Mouse (Mus musculus): ENCODE data around the gene Prss57. TPM values are rescaled to one million over a fixed set of nuclear protein-coding genes. Genes with fewer than 3 reads are reported as not detected.
A peak's percentile ranks its signal among the peaks of the same experiment; 100 is the strongest.

The Prss57 gene
- polyA plus RNA-seq, 2 experiments: 1.6 to 4.9 TPM

GRCm38 (mm10) chr10:79755854-79756253, 34.9 kb downstream of the Prss57 start:
- H3K4me2 ChIP-seq (ENCODE audit: low read depth): no peak overlapping the region
- no peaks in the 10 kb centered on the region for H3K9me3 ChIP-seq (ENCODE audit: control insufficient read depth, low read length)
- no peak overlapping the region for H3K9ac ChIP-seq (replicated peaks)
- H3K4me1 ChIP-seq (replicated peaks; ENCODE audit: control insufficient read depth in 2 of 2, insufficient read depth in 2 of 2, low read length in 1 of 2): peaks cover 0 to 2% of the 10 kb centered on the region in 2 experiments; a peak in 1 of 4 replicates
- peaks cover 17% of the 10 kb centered on the region for H3K36me3 ChIP-seq (replicated peaks; ENCODE audit: control insufficient read depth, insufficient read depth, low read depth)
- TF ChIP-seq CTCF (IDR thresholded peaks at IDR 0.05; ENCODE audit: low read depth): no peak
- TF ChIP-seq EP300 (IDR thresholded peaks at IDR 0.05; ENCODE audit: low read depth): no peak
- 70% methylated on average over 3 of the region's 3 CpGs for WGBS (ENCODE audit: insufficient replicate concordance)
- H3K27me3 ChIP-seq (ENCODE audit: control insufficient read depth, insufficient read depth, low read length): no peaks in the 10 kb centered on the region
- H3K4me3 ChIP-seq (ENCODE audit: insufficient read depth in 1 of 2, low read depth in 2 of 2, low read length in 2 of 2): no peak overlapping the region
- no peak for ATAC-seq (ENCODE audit: insufficient read depth)
- DNase-seq (ENCODE audit: low read depth in 3 of 3, low spot score in 3 of 3): no peak
- no peak overlapping the region for H3K27ac ChIP-seq

GRCm38 (mm10) chr10:79754856-79755516, 35.8 kb downstream of the Prss57 start, which contains the start of gene Fgf22:
Gene Fgf22 (plus strand): TSS chr10:79755076.
- Histone ChIP-seq H3K4me2 (ENCODE audit: low read depth) (peak within 1 kb of the TSS; percentile 35), H3K36me3 (replicated peaks; ENCODE audit: control insufficient read depth, insufficient read depth, low read depth) (peaks cover 11% of the 10 kb centered on the region), H3K27me3 (ENCODE audit: control insufficient read depth, insufficient read depth, low read length) (no peaks in the 10 kb centered on the region), H3K4me1 (replicated peaks; ENCODE audit: control insufficient read depth in 2 of 2, insufficient read depth in 2 of 2, low read length in 1 of 2) (peaks cover 0 to 2% of the 10 kb centered on the region in 2 experiments; a peak in 1 of 4 replicates), H3K4me3 (ENCODE audit: insufficient read depth in 1 of 2, low read depth in 2 of 2, low read length in 2 of 2) (no peak within 1 kb of the TSS), H3K9ac (replicated peaks) (no peak within 1 kb of the TSS), H3K27ac (no peak within 1 kb of the TSS), H3K9me3 (ENCODE audit: control insufficient read depth, low read length) (no peaks in the 10 kb centered on the region)
- DNase-seq (ENCODE audit: low read depth in 3 of 3, low spot score in 3 of 3): peak in 2 of 3 experiments; percentile 36 to 43
- ATAC-seq (ENCODE audit: insufficient read depth): peak; percentile 77
- TF ChIP-seq CTCF (IDR thresholded peaks at IDR 0.05; ENCODE audit: low read depth) (no peak), EP300 (IDR thresholded peaks at IDR 0.05; ENCODE audit: low read depth) (no peak)
- WGBS (ENCODE audit: insufficient replicate concordance): 5% methylated on average over 36 of the region's 36 CpGs

GRCm38 (mm10) chr10:79748496-79748895, 42.3 kb downstream of the Prss57 start:
- no peak overlapping the region for H3K9ac ChIP-seq (replicated peaks)
- no peaks in the 10 kb centered on the region for H3K36me3 ChIP-seq (replicated peaks; ENCODE audit: control insufficient read depth, insufficient read depth, low read depth)
- TF ChIP-seq EP300 (IDR thresholded peaks at IDR 0.05; ENCODE audit: low read depth) (no peak), CTCF (IDR thresholded peaks at IDR 0.05; ENCODE audit: low read depth) (no peak)
- H3K4me1 ChIP-seq (replicated peaks; ENCODE audit: control insufficient read depth in 2 of 2, insufficient read depth in 2 of 2, low read length in 1 of 2): peaks cover 11 to 12% of the 10 kb centered on the region in 2 experiments
- WGBS (ENCODE audit: insufficient replicate concordance): 70% methylated on average over 6 of the region's 6 CpGs
- ATAC-seq (ENCODE audit: insufficient read depth) (no peak), DNase-seq (ENCODE audit: low read depth in 3 of 3, low spot score in 3 of 3) (no peak)
- H3K4me2 ChIP-seq (ENCODE audit: low read depth): no peak overlapping the region
- H3K9me3 ChIP-seq (ENCODE audit: control insufficient read depth, low read length): no peaks in the 10 kb centered on the region
- no peak overlapping the region for H3K4me3 ChIP-seq (ENCODE audit: insufficient read depth in 1 of 2, low read depth in 2 of 2, low read length in 2 of 2)
- H3K27me3 ChIP-seq (ENCODE audit: control insufficient read depth, insufficient read depth, low read length): no peaks in the 10 kb centered on the region
- H3K27ac ChIP-seq: no peak overlapping the region

- H3K27ac ChIP-seq: peak overlapping the region; percentile 83
- peak overlapping the region; percentile 80 for H3K4me2 ChIP-seq (ENCODE audit: low read depth)
- peaks cover 11 to 12% of the 10 kb centered on the region in 2 experiments for H3K4me1 ChIP-seq (replicated peaks; ENCODE audit: control insufficient read depth in 2 of 2, insufficient read depth in 2 of 2, low read length in 1 of 2)
- H3K36me3 ChIP-seq (replicated peaks; ENCODE audit: control insufficient read depth, insufficient read depth, low read depth): no peaks in the 10 kb centered on the region; the same call in 1 of the 2 replicates
- no peaks in the 10 kb centered on the region for H3K9me3 ChIP-seq (ENCODE audit: control insufficient read depth, low read length)
- DNase-seq (ENCODE audit: low read depth in 3 of 3, low spot score in 3 of 3): peak in 1 of 3 experiments; percentile 29
- H3K27me3 ChIP-seq (ENCODE audit: control insufficient read depth, insufficient read depth, low read length): no peaks in the 10 kb centered on the region
- ATAC-seq (ENCODE audit: insufficient read depth): peak; percentile 84
- 22% methylated on average over 6 of the region's 6 CpGs for WGBS (ENCODE audit: insufficient replicate concordance)
- TF ChIP-seq EP300 (IDR thresholded peaks at IDR 0.05; ENCODE audit: low read depth): no peak
- no peak for TF ChIP-seq CTCF (IDR thresholded peaks at IDR 0.05; ENCODE audit: low read depth)
- peak overlapping the region in 1 of 2 experiments; percentile 27; a peak in 2 of 4 replicates for H3K4me3 ChIP-seq (ENCODE audit: insufficient read depth in 1 of 2, low read depth in 2 of 2, low read length in 2 of 2)
- 0 out of 2 replicates have a peak overlapping the region, but pooled peaks have one; percentile 38 for H3K9ac ChIP-seq (replicated peaks)
Observed at GRCm38 (mm10) chr10:79746774-79747151, 44.0 kb downstream of the Prss57 start.
